Mouse (Mus musculus): Measurements from ENCODE around the gene Pacsin3. TPM values are rescaled to one million over a fixed set of nuclear protein-coding genes. Genes with fewer than 3 reads are reported as not detected.
A peak's percentile ranks its signal among the peaks of the same experiment; 100 is the strongest.

The Pacsin3 gene
- polyA plus RNA-seq, 1 experiment from 2014 or later, result 25.1 TPM

DNA sequence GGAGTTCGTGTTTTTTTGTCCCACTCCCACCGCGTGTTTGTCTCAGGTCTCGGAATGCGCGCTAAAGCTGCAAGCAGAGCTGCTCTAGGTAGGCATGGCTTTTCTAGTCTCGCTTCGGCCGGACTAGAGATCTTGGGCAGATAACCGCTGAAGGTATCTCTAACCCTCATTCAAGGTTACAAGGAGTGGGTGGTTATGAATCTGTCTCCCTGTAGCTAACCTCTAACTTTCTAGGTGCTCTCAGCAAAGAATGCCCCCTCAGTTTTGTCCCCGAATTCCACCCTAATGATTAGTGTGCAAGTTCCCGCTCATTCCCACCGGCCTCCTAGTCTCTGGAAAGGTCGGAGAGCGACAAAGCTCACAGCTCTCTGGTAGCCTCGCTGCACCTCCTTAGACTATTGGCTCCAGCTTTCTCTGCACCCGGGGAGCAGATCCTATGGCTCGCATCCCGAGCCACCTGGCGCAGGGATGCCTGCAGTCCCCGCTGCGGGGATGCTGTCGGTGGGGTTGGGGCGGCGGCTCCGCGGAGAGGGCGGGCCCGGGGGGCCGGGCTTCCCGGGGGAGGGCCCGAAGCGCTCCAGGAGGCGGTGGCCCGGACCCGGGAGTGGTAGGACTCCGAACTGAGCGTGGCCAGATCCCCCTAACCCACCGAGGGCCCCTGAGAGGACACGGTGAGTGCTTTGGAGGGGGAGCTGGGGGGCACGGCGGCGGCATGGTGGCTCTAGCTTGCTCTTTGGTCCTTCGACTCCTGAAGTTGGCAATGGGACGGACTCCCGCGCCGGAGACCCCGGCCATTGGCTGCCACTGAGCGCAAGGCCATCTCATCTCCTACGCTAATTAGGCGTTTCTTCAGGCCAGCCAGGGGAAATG, 737 bp downstream of the Pacsin3 start:
- Histone ChIP-seq H3K4me1 (replicated peaks; ENCODE audit: control insufficient read depth, insufficient read depth, low read length) (peaks cover 17% of the 10 kb centered on the region), H3K9me3 (ENCODE audit: control insufficient read depth, low read length) (no peaks in the 10 kb centered on the region), H3K4me3 (ENCODE audit: low read depth, low read length) (peak overlapping the region; percentile 63), H3K27me3 (replicated peaks; ENCODE audit: control insufficient read depth, insufficient read depth, low read length) (peaks cover 21% of the 10 kb centered on the region), H3K36me3 (ENCODE audit: control insufficient read depth, insufficient read depth, low read length) (peaks cover 5% of the 10 kb centered on the region; the same call in 1 of the 2 replicates), H3K27ac (ENCODE audit: low read depth) (peak overlapping the region; percentile 47; the same call in 1 of the 2 replicates), H3K9ac (ENCODE audit: low read length) (peak overlapping the region; percentile 49), H3K4me2 (ENCODE audit: low read length) (peak overlapping the region; percentile 89)
- peak; percentile 74 for ATAC-seq (replicated peaks; ENCODE audit: low FRiP score, low TSS enrichment, low read depth)
- under 1% methylated on average over 52 of the region's 52 CpGs for WGBS
- DNase-seq (ENCODE audit: low spot score), result peak; percentile 86

DNA sequence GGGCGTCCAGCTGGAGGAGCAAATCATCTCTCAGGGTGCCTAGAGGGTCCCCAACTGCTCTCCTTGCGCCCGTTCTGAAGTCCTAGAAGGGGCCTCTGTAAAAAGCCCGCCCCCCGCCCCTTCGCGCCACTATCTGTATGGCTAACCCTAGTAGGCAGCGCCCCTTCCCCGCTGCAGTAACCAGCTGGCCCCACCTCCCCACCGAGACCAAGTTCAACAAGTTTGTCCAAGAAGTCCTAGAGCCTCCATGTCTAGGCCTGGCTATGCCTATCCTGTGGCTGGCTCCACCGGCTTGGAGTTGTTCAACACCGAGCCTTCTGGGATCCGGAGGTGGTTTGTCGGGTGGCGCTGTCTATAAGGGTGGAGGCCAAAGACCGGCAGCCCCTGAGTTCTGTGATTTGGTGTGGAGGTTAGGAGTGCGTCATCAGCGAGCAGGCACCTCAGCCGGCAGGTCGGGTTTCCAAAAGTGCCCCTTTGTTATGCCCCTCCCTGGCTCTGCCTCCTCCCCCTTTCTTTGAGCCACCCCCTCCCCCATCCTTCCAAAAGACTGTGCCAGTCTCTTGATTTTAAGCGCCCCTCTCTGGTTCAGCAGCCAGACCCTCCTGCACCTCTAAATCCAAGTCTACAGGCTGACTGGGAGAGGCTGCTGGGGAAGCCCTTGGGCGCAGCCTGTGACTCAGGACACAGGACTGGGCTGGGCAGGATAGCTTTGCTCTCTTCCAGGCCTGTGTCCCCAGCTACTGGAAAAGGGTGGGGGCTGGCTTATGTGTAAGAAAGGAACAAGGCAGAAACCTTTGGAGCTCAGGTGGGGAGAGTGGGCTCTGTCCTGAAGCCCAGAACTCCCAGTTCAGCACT, 1.6 kb downstream of the Pacsin3 start:
- peak overlapping the region; percentile 49 for H3K9ac ChIP-seq (ENCODE audit: low read length)
- H3K4me1 ChIP-seq (replicated peaks; ENCODE audit: control insufficient read depth, insufficient read depth, low read length), result peaks cover 17% of the 10 kb centered on the region
- ATAC-seq (replicated peaks; ENCODE audit: low FRiP score, low TSS enrichment, low read depth) (peak; percentile 72), DNase-seq (ENCODE audit: low spot score) (peak; percentile 81)
- WGBS, result 2% methylated on average over 22 of the region's 22 CpGs
- peaks cover 21% of the 10 kb centered on the region for H3K27me3 ChIP-seq (replicated peaks; ENCODE audit: control insufficient read depth, insufficient read depth, low read length)
- peaks cover 5% of the 10 kb centered on the region for H3K36me3 ChIP-seq (ENCODE audit: control insufficient read depth, insufficient read depth, low read length)
- H3K4me3 ChIP-seq (ENCODE audit: low read depth, low read length), result peak overlapping the region; percentile 63
- H3K4me2 ChIP-seq (ENCODE audit: low read length), result peak overlapping the region; percentile 89
- H3K27ac ChIP-seq (ENCODE audit: low read depth), result peak overlapping the region; percentile 47; the same call in 1 of the 2 replicates
- no peaks in the 10 kb centered on the region for H3K9me3 ChIP-seq (ENCODE audit: control insufficient read depth, low read length)

DNA sequence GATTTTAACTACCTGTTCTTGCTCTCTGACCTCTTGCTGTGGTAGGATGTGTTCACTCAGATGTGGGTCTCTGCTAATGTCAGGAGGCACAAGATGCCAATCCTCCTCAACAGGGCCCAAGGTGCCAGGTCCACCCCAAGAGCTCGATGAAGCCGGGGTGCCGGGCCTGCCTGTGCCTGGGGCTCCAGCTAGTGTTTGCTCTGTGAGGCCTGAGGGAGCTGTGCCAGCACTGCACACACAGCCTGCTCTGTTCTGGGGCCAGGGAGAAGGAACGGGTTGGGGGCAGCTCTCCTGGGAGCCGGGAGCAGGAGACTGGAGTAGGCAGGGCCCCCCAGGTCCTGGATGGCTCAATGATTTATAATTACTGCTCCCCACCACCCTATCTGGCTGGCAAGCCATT, 2.3 kb downstream of the Pacsin3 start:
- 62% methylated on average over 5 of the region's 5 CpGs for WGBS
- no peaks in the 10 kb centered on the region for H3K9me3 ChIP-seq (ENCODE audit: control insufficient read depth, low read length)
- peak overlapping the region; percentile 63 for H3K4me3 ChIP-seq (ENCODE audit: low read depth, low read length)
- peak overlapping the region; percentile 49 for H3K9ac ChIP-seq (ENCODE audit: low read length)
- no peak overlapping the region for H3K27ac ChIP-seq (ENCODE audit: low read depth)
- DNase-seq (ENCODE audit: low spot score), result no peak
- peaks cover 21% of the 10 kb centered on the region for H3K27me3 ChIP-seq (replicated peaks; ENCODE audit: control insufficient read depth, insufficient read depth, low read length)
- ATAC-seq (replicated peaks; ENCODE audit: low FRiP score, low TSS enrichment, low read depth), result no peak
- peaks cover 12% of the 10 kb centered on the region for H3K36me3 ChIP-seq (ENCODE audit: control insufficient read depth, insufficient read depth, low read length)
- H3K4me2 ChIP-seq (ENCODE audit: low read length), result peak overlapping the region; percentile 89
- peaks cover 17% of the 10 kb centered on the region for H3K4me1 ChIP-seq (replicated peaks; ENCODE audit: control insufficient read depth, insufficient read depth, low read length)

DNA sequence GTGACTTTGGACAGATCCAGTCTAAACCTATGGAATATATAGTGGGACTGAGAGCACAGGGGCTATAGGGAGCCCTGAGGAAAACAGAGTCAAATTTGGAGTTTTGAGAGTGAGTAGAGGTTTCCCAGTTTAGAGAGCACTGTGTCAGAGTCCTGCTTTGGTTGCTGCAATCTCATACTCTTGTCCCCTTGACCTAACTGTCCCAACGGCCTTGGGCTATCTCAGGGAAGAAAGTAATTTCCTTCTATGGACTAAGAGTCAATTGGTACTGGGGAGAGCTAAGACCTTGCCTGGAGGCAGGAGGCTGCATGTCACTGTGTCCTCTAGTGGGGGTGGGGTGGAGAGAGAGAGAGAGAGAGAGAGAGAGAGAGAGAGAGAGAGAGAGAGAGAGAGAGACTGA, 3.1 kb downstream of the Pacsin3 start:
- Histone ChIP-seq H3K36me3 (ENCODE audit: control insufficient read depth, insufficient read depth, low read length) (peaks cover 19% of the 10 kb centered on the region), H3K4me2 (ENCODE audit: low read length) (no peak overlapping the region), H3K9ac (ENCODE audit: low read length) (no peak overlapping the region), H3K27ac (ENCODE audit: low read depth) (no peak overlapping the region), H3K4me1 (replicated peaks; ENCODE audit: control insufficient read depth, insufficient read depth, low read length) (peaks cover 17% of the 10 kb centered on the region), H3K9me3 (ENCODE audit: control insufficient read depth, low read length) (no peaks in the 10 kb centered on the region), H3K4me3 (ENCODE audit: low read depth, low read length) (no peak overlapping the region), H3K27me3 (replicated peaks; ENCODE audit: control insufficient read depth, insufficient read depth, low read length) (peaks cover 21% of the 10 kb centered on the region)
- 71% methylated on average over 1 of the region's 1 CpGs for WGBS
- ATAC-seq (replicated peaks; ENCODE audit: low FRiP score, low TSS enrichment, low read depth) (no peak), DNase-seq (ENCODE audit: low spot score) (no peak)

DNA sequence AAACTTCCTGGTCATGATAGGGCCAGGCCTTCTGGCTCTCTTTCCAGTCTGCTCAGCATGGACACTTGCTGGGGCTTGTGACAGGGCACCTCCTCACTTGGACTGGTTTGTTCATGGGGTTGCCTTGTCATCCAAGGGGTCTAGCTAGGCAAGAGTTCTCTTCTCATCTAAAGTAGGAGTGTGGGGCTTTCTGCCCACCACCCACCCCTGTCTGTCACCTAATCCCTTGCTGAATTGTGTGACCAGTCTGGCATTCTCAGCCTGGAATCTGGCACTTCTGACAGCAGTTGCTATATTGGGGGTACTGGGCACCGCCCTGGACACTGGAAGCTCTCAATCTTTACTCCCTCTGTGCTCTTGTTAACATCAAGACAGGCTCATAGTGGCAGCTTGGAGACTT, 3.7 kb downstream of the Pacsin3 start:
- no peak overlapping the region for H3K4me3 ChIP-seq (ENCODE audit: low read depth, low read length)
- no peak overlapping the region for H3K27ac ChIP-seq (ENCODE audit: low read depth)
- peaks cover 22% of the 10 kb centered on the region for H3K4me1 ChIP-seq (replicated peaks; ENCODE audit: control insufficient read depth, insufficient read depth, low read length)
- ATAC-seq (replicated peaks; ENCODE audit: low FRiP score, low TSS enrichment, low read depth) (no peak), DNase-seq (ENCODE audit: low spot score) (no peak)
- peaks cover 18% of the 10 kb centered on the region for H3K27me3 ChIP-seq (replicated peaks; ENCODE audit: control insufficient read depth, insufficient read depth, low read length)
- no peak overlapping the region for H3K9ac ChIP-seq (ENCODE audit: low read length)
- H3K36me3 ChIP-seq (ENCODE audit: control insufficient read depth, insufficient read depth, low read length), result peaks cover 19% of the 10 kb centered on the region
- H3K4me2 ChIP-seq (ENCODE audit: low read length), result no peak overlapping the region
- 96% methylated on average over 1 of the region's 1 CpGs for WGBS
- no peaks in the 10 kb centered on the region for H3K9me3 ChIP-seq (ENCODE audit: control insufficient read depth, low read length)

DNA sequence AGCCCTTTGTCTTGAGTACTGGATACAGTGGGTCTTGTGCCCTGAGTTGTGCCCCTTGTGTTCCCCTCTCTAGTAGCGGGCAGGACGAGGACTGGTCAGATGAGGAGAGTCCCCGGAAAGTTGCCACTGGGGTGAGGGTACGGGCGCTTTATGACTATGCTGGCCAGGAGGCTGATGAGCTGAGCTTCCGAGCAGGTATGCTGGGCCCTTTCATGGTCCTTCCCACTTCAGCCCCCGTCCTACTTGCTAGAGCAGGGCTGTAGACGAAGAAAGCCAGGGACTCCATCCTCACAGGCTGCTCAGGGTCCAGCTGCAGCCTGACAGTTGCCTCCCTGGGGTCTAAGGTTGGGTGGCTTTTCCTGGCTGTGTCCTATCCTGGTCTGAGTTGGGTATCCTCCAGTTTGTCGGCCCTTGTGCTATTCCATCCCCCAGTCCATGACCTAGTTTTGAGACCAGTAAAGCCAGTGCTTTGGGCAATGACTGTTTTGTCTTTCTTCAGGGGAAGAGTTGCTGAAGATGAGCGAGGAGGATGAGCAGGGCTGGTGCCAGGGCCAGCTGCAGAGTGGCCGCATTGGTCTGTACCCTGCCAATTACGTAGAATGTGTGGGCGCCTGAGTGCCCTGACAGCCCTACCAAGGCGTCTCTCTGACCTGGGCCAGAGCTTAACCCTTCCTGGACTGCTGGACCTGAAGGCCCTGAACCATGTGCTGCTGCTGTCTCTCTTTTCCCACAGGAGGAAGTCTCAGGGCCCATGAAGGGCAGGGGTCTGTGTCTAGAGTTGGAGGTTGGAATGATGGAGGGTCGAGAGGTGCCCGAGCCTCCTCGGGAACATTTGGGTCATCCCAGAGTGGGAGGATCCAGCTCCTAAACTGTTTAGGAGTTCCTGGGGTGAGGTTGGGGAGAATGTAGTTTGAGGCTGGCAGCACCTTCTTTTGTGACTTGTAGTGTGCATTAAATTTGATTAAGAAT, 8.2 kb downstream of the Pacsin3 start:
- WGBS, result 86% methylated on average over 17 of the region's 17 CpGs
- ATAC-seq (replicated peaks; ENCODE audit: low FRiP score, low TSS enrichment, low read depth), result no peak
- H3K27me3 ChIP-seq (replicated peaks; ENCODE audit: control insufficient read depth, insufficient read depth, low read length), result no peaks in the 10 kb centered on the region

DNA sequence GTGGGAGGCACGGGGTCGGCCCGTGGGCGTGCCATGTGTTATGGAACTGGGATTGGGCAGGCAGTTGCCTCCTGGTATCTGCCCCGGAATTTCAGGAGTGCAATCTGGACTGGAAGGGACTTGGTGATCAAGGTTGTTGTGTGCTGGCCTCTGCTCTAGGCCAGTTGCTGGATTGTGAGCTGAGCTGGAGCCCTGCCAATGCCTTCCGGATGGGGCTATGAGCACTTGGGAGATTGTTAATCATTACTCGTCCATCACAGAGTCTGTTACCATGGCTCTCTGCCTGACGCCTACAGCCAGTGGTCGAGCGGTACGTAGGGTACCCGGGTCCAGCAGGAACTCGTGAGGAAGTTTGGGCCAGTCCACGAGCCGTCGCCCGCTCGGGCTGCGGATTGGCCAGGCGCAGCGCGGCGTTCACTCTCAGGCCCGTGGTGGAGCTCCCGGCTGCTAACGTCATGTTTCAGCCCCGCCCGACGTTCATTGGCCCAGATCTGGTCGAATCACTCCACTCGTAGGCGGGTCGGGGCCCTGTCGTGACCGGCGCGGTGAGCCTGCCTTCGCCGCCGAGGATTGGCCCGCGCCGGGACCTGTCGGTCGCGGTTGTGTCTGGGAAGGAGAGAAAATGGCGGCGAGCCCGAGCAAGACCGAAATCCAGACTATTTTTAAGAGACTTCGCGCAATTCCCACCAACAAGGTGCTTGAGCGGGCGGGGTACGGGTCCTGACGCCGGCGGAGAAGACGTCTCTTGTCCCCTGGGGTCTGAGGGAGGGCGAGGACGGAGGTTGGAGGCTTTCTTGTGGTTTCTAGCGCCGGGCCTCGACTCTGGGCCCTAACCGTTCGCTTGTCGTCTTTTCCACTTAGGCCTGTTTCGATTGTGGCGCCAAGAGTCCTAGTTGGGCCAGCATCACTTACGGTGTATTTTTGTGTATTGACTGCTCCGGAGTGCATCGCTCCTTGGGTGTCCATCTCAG, 9.2 kb downstream of the Pacsin3 start, which contains the start of gene Arfgap2:
Gene Arfgap2 (plus strand): TSS at position 264 of the 971 bp plus-strand sequence.
- peak; percentile 98 for ATAC-seq (replicated peaks; ENCODE audit: low FRiP score, low TSS enrichment, low read depth)

More for the DNA sequence above, 8.2 kb downstream of the Pacsin3 start:
- Histone ChIP-seq H3K36me3 (ENCODE audit: control insufficient read depth, insufficient read depth, low read length) (peaks cover 44% of the 10 kb centered on the region), H3K27ac (ENCODE audit: low read depth) (peak overlapping the region; percentile 77), H3K4me3 (ENCODE audit: low read depth, low read length) (peak overlapping the region; percentile 91), H3K9me3 (ENCODE audit: control insufficient read depth, low read length) (no peaks in the 10 kb centered on the region), H3K9ac (ENCODE audit: low read length) (peak overlapping the region; percentile 92), H3K4me2 (ENCODE audit: low read length) (peak overlapping the region; percentile 63), H3K4me1 (replicated peaks; ENCODE audit: control insufficient read depth, insufficient read depth, low read length) (peaks cover 16% of the 10 kb centered on the region)
- DNase-seq (ENCODE audit: low spot score), result no peak

More for the DNA sequence above, 9.2 kb downstream of the Pacsin3 start, which contains the start of gene Arfgap2:
- Histone ChIP-seq H3K27me3 (replicated peaks; ENCODE audit: control insufficient read depth, insufficient read depth, low read length) (no peaks in the 10 kb centered on the region), H3K4me3 (ENCODE audit: low read depth, low read length) (peak within 1 kb of the TSS; percentile 91), H3K36me3 (ENCODE audit: control insufficient read depth, insufficient read depth, low read length) (peaks cover 54% of the 10 kb centered on the region), H3K9ac (ENCODE audit: low read length) (peak within 1 kb of the TSS; percentile 92), H3K27ac (ENCODE audit: low read depth) (peak within 1 kb of the TSS; percentile 89), H3K9me3 (ENCODE audit: control insufficient read depth, low read length) (no peaks in the 10 kb centered on the region), H3K4me1 (replicated peaks; ENCODE audit: control insufficient read depth, insufficient read depth, low read length) (peaks cover 16% of the 10 kb centered on the region), H3K4me2 (ENCODE audit: low read length) (peak within 1 kb of the TSS; percentile 87)
- peak; percentile 95 for DNase-seq (ENCODE audit: low spot score)
- WGBS, result 2% methylated on average over 72 of the region's 72 CpGs

All from intestine, embryonic 14.5 days (tissue).